Mouse (Mus musculus) right cerebral cortex, adult 2 months (tissue): ENCODE data around the gene Map3k7cl.

Experiments
- DNase-seq, 2 experiments: peaks; one replicate each; pipeline ENCODE4 v3.0.0; 2021 to 2022; ENCODE audit warnings: low spot score in 2 of 2

Map3k7cl gene

GRCm38 (mm10) chr16:87587843-87588242 lies 34.7 kb downstream of the Map3k7cl start:
- DNase-seq: no peak

DNA sequence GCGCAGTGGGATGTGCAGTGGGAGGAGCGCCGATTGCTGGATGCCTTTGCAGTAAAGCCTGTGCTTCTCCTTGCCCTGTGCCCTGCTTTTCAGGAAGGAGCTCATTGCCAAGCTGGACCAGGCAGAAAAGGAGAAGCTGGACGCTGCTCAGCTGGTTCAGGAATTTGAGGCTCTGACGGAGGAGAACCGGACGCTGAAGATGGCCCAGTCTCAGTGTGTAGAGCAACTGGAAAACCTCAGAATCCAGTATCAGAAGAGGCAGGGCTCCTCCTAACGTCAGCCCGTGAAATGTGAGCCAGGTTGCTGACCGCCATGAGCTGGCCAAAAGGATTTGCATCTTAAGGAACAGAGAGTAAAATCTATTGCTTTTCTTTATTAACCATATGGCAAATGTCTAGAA lies 41.0 kb downstream of the Map3k7cl start:
- DNase-seq: no peak

DNA sequence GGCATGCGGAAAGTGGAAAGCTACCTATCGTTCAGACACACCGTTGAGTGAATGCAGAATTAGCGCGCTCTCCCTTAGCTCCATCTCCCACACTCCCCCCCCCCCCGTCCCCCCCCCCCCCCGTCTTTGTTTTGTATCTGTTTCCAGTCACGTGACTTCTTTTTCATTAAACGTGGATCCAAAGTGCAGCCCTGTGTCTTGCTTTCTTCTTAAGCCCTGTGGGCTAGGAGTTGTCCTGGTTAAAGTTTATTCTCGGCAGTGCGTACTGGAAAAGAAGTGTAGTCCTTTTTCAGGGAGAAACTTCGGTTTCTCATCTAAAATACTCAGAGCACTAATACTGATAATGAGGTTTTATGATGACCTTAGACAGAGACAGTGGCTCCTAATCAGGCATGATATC lies 42.0 kb downstream of the Map3k7cl start:
- DNase-seq: no peak

DNA sequence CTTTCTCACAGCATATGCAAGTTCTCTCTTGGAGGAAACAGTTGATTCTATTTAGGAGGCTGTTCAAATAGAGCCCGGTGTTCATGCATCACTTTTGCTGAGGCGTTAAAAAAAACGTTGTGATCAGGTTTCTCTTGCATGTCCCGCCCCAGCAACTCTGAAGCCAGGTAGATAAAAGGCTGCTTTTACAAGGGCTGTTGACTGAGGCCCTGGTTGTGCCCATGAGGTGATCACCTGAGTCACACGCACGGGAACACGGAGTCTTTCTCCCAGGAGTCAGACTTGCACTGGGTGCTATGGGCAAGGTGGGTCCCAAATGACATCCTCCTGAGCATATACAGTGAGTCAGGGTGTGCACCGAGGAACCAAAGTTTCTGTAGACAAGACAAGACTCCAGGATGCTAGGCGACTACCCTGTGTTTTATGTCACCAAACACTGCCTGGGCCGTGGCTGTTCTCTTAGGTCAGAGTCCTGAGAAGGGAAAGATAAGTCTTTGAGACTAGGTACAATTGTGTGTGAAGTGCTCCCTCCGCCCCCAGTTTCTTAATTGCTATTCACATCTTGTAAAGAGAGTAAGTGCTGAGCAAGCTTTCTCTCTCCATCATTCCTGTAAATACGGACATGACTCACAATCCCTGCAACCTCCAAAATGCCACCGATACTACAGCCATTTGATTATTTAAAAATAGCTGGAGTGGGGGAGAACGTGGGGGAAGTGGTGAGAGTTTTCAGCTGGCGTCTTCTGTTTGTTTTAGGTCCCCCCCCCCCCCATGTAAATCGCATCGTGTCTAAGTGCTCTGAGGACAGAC lies 49.8 kb downstream of the Map3k7cl start:
- peak; percentile 21 to 23 for DNase-seq

DNA sequence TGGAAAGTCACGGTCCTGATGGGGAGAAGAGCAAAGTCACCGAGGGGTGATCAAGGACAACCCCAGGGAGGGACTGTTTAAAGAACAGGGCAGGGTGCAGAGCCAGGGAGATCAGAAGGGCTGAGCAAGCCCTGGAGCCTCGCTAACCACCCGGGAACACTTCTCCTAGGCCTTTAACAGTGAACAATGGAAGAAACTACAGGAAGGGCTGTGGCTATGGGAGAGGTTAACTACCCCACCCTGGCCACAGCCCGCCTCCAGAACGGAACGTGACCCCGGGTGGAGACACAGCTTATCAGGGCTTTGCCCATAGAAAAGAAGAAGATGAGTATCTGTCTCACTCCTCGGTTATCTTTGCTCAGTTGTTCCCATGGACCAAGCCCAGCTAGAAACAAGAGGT lies 50.9 kb downstream of the Map3k7cl start:
- no peak for DNase-seq

- DNase-seq: no peak
These were observed 51.8 kb downstream of the Map3k7cl start for GRCm38 (mm10) chr16:87604883-87605282.

DNA sequence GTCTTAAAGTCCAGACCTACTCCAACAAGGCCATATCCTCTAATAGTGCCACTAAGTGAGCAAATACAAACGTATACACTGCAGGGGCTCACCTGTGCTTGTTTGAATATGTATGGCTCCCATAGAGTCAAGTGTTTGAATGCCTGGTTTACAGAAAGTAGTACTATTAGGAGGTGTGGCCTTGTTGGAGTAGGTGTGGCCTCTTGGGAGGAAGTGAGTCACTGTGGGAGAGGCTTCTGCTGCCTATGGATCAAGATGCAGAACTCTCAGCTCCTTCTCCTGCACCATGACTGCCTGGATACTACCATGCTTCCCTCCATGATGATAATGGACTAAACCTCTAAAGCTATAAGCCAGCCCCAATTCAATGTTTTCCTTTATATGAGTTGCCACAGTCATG lies 54.3 kb downstream of the Map3k7cl start:
- no peak for DNase-seq

DNA sequence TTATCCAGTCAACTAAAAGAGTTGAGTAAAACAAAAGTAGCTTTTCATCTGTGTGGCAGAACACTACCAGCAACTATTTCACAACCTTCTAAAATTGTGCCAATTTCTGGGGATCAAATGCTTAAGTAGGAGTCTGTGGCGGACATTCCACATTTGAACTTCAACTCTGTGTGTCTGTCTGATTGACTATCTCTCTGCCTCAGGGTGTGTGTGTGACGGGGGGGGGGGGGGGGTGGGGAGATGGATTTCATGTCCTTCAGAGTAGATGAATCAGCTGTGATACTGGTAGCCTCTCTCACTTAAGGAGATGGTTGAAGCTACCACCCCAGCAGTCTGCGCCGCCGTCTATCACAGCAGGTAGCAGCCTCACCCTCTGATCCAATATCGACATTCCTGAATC lies 54.8 kb downstream of the Map3k7cl start:
- no peak for DNase-seq

- no peak for DNase-seq
These were observed 57.0 kb downstream of the Map3k7cl start for GRCm38 (mm10) chr16:87610142-87610541.

GRCm38 (mm10) chr16:87610556-87611295 lies 57.6 kb downstream of the Map3k7cl start:
- no peak for DNase-seq

DNA sequence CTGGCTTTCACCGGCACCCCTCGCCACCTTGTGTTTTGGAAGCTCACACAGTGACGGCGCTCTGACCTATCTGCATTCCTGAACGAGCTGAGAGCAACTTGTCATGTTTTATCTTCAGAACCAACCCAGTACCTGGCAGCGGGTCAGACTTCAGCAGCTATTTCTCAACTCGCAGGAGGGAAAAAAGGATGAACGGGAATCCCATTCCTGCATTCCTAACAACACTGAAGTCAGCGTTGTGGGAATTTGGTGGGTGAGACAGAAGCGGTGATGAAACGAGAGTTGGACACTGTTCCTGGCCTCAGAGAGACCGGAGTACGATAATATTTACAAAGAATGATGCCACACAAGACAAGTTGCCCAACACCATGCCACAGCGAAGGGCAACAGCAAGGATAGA lies 58.3 kb downstream of the Map3k7cl start:
- DNase-seq: no peak

DNA sequence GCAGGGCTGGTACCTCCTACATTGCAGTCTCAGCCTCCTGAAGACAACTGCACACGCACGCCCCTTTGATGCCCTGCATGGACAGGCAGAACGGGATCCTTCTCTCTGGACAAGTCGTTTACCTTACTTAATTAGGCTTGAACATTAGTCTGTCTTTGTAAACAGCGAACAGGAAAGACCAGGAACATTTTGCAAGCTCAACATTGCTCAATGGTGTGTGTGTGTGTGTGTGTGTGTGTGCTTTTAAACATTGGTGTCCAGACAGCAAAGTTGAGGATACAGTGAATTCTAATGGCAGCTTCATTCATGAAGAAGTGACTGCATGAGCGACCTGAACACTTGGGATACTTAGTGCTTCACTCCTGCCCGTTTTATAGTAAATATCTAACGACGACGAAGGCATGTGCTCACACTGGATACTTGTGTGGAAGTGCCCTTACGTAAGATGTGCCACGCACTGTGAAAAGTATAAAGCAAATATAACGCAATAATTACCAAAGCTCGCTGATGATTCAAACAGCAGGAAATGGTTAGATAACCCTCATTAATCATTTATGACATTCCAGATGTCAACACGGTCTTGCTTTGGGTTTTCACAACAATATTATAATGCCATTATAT lies 59.2 kb downstream of the Map3k7cl start:
- DNase-seq: no peak

DNA sequence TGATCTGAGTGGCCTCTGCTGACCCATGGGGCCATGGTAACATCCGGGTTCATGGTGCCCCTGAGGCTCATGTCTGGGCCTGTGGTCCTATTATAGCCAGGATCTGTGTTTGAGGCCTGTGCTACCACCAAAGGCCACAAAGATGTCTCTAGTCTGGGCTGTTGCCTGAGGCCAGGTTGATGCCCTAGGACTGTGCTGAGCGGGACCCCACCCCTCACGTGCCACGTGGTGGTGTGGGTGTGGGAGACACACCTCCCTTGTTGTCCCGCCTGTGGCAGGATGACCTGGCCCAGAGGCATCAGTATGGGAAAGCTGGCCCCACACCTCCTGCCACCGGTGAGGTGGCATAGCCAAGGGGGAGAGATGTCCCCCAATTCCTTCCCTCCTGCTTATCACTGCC lies 64.2 kb downstream of the Map3k7cl start:
- DNase-seq: no peak

GRCm38 (mm10) chr16:87621246-87621645 lies 68.1 kb downstream of the Map3k7cl start:
- no peak for DNase-seq

- DNase-seq: no peak
These were observed 70.8 kb downstream of the Map3k7cl start for GRCm38 (mm10) chr16:87623881-87624280.

- no peak for DNase-seq
These were observed 71.8 kb downstream of the Map3k7cl start for GRCm38 (mm10) chr16:87624937-87625336.

GRCm38 (mm10) chr16:87625341-87625740 lies 72.2 kb downstream of the Map3k7cl start:
- DNase-seq: no peak

DNA sequence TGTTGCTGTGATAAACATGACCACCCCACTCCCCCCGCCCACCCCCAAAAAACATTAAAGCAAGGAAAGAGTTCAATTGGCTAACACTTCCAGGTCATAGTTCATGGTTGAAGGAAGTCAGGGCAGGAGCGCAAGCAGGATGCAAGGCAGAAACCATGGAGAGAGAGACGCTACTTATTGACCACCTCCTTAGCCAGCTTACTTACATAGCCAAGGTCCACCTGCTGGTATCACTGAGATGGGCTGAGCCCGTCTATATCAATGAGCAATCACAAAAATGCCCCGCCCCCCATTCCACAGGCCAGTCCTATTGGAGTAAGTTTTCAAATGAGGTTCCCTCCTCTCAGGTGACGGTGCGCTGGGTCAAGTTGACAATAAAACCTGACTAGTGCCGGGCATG lies 72.7 kb downstream of the Map3k7cl start:
- no peak for DNase-seq

DNA sequence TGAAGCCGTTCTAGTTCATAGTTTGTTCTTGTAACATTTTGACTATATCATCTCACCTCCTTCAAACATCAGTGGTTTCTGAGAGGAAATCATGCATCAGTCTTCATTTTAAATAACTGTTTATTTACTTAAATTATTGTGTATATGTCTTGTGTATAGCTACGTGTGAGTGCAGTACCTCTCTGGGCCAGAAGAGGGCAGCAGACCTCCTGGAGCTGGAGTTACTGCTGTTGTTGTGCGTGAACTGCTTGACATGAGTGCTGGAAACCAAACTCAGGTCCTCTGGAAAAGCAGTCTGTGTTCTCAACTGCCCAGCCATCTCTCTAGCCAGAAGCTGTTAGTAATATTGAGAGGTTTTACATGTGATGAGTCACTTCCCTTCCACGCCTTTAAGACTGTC lies 73.6 kb downstream of the Map3k7cl start:
- no peak for DNase-seq

- DNase-seq: no peak
These were observed 81.6 kb downstream of the Map3k7cl start for GRCm38 (mm10) chr16:87634709-87635108.

DNA sequence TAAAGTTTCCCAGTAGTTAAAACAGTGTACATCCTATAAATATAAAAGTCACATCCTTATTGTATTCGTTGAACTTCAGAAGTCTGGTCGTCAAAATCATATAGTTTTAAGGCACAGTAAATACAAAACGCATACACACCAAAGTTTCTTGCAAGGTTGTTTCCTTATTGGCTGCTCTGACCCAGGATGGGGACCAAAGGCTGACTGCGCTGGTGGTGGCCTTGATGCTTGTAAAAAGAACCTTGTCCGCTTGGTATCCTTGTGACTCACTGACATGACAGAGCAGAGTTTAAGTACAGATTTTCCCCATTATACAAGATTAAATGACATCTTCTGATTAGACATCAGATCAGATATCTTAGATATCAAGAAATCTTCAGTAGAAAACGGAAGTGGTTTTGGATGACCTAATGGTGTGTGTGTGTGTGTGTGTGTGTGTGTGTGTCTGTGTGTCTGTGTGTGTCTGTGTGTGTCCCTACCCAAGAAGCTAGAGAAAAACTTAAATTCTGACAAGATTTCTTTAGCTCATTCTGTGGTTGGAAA lies 82.2 kb downstream of the Map3k7cl start:
- no peak for DNase-seq

- DNase-seq: no peak
These were observed 82.7 kb downstream of the Map3k7cl start for GRCm38 (mm10) chr16:87635841-87636240.
